Mouse (Mus musculus) intestine, postnatal 0 days (tissue): ENCODE results near the gene Tmem186. TPM values are rescaled to one million over a fixed set of nuclear protein-coding genes. Genes with fewer than 3 reads are reported as not detected.

ENCODE experiments used
- ATAC-seq: fragments of 200-750 bp; cut with Nextera tagmentation; 2 replicates; pipeline ENCODE4 v1.8.0; 2017; ENCODE audit warnings: mild to moderate bottlenecking, moderate TSS enrichment, moderate library complexity
- H3K27ac ChIP-seq: fragments of 300-500 bp; sonication (generic); 2 replicates; pipeline ENCODE4 v1.5.1; 2014; ENCODE audit warnings: mild to moderate bottlenecking, low read depth, low read length, moderate library complexity
- H3K27me3 ChIP-seq: fragments of 300-500 bp; sonication (generic); replicated peaks from 2 replicates; pipeline ENCODE4 v1.6.1; 2014; ENCODE audit warnings: low read length, mixed read lengths; ENCODE audit not compliant: control insufficient read depth, insufficient read depth
- H3K36me3 ChIP-seq: fragments of 300-500 bp; sonication (generic); 2 replicates; pipeline ENCODE4 v1.6.1; 2014; ENCODE audit warnings: mild to moderate bottlenecking, moderate library complexity; ENCODE audit not compliant: control insufficient read depth, insufficient read depth
- H3K4me1 ChIP-seq: fragments of 300-500 bp; sonication (generic); replicated peaks from 2 replicates; pipeline ENCODE4 v1.6.1; 2014; ENCODE audit warnings: antibody characterized with exemption, low read length, mixed read lengths; ENCODE audit not compliant: control insufficient read depth, insufficient read depth
- H3K4me2 ChIP-seq: fragments of 300-500 bp; sonication (generic); replicated peaks from 2 replicates; pipeline ENCODE4 v1.6.1; 2014; ENCODE audit warnings: low read depth, mild to moderate bottlenecking, moderate library complexity
- H3K4me3 ChIP-seq: fragments of 300-500 bp; sonication (generic); 2 replicates; pipeline ENCODE4 v1.5.1; 2014; ENCODE audit warnings: low read depth, low read length
- H3K9ac ChIP-seq: fragments of 300-500 bp; sonication (generic); 2 replicates; pipeline ENCODE4 v1.6.1; 2014; ENCODE audit warnings: mild to moderate bottlenecking, low read depth, low read length
- H3K9me3 ChIP-seq: fragments of 300-500 bp; sonication (generic); 2 replicates; pipeline ENCODE4 v1.6.1; 2016; ENCODE audit warnings: mixed run types; ENCODE audit not compliant: control insufficient read depth
- CTCF ChIP-seq: sonication (generic); IDR thresholded peaks from 2 replicates; pipeline ENCODE4 v1.5.1; 2016; ENCODE audit warnings: low read depth, mild to moderate bottlenecking, control low read depth, antibody characterized with exemption, moderate library complexity
- WGBS: fragments of 180-500 bp; shearing (Covaris S2); extraction: QIAGEN DNeasy Blood & Tissue Kit; methylation state at CpG from one replicate; pipeline ENCODE4 v1.1.7; 2014; 5-methylcytosine and 5-hydroxymethylcytosine counted together
- polyA plus RNA-seq: library from polyadenylated mRNA; unstranded; fragments of >200 nt; fragmentation: Nextera tagmentation; extraction: Ambion mirVana; gene quantifications from 2 replicates; pipeline ENCODE4 v1.2.1, GENCODE M21; 2015

Tmem186 gene
- polyA plus RNA-seq, 1 experiment from 2014 or later, result 9.8 TPM

DNA sequence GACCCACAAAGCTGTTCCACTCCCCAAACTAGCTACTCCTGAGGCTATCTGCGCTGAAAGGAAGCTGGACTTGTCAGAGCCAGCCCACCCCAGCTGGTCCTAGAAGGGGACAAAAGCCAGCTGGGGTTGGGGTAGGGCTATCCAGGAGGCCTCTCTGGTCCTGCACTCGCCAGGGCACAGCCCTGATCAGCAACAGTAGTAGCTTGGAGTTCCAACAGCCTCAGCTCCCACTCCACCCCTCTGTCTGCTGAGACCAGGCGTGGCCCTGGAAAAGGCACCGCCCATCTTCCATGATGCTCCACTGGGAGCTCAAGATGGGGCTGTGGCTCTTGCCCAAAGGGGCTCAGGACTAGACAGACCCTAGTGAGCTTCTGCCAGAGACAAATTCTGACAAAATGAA lies 30.3 kb upstream of the Tmem186 start:
- Histone ChIP-seq H3K9ac (no peak overlapping the region), H3K9me3 (no peaks in the 10 kb centered on the region), H3K4me1 (peaks cover 13% of the 10 kb centered on the region), H3K27me3 (no peaks in the 10 kb centered on the region), H3K36me3 (peaks cover 15% of the 10 kb centered on the region; the same call in 1 of the 2 replicates), H3K4me2 (0 out of 2 replicates have a peak overlapping the region, but pooled peaks have one; percentile 17), H3K4me3 (no peak overlapping the region), H3K27ac (0 out of 2 replicates have a peak overlapping the region, but pooled peaks have one; percentile 7)
- whole genome bisulfite sequencing, result 48% methylated on average over 4 of the region's 4 CpGs
- no peak for TF ChIP-seq CTCF
- ATAC-seq, result no peak

DNA sequence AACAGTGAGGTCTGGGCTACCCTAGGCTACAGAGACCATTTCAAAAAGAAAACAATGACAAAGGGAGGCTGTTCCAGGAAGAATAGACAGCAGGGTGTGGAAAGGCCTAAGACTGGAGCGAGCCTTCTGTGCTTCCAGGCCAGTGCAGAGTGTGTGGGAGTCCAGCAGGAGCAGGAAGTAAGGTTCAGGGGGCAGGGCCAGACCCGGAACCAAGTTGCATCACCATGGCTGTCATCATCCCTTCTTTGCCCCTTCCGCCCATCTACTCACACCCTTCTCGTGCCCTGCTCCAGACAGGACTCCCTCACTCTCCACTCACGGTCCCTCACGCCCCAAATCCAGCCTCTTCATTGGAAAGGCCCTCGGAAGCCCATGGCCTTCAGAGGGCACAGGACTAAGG lies 29.7 kb upstream of the Tmem186 start:
- peaks cover 13% of the 10 kb centered on the region for H3K4me1 ChIP-seq
- no peaks in the 10 kb centered on the region for H3K9me3 ChIP-seq
- H3K9ac ChIP-seq, result no peak overlapping the region
- H3K27ac ChIP-seq, result peak overlapping the region; percentile 12; the same call in 1 of the 2 replicates
- ATAC-seq, result no peak
- H3K4me2 ChIP-seq, result 0 out of 2 replicates have a peak overlapping the region, but pooled peaks have one; percentile 17
- TF ChIP-seq CTCF, result no peak
- 66% methylated on average over 7 of the region's 7 CpGs for WGBS
- no peaks in the 10 kb centered on the region for H3K27me3 ChIP-seq
- H3K36me3 ChIP-seq, result peaks cover 21% of the 10 kb centered on the region
- H3K4me3 ChIP-seq, result no peak overlapping the region

DNA sequence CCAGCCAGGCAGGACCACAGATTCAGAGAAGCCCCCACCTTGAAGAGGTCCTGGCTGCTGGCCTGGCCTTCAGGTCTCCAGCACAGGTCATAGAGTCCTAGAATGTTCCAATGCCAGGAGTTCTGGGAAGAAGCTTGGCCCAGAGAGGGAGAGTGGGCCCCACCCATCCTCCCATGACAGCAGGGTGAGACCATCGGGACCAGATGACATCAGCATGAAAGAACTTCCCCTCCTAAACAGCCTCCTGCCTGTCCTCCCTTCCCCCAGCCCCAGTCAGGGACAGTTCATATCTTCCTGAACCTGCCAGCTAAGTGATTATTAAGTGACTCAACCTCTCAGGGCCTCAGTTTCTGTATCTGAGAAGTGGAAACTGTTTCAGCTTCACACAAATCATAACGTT lies 28.9 kb upstream of the Tmem186 start:
- H3K4me1 ChIP-seq, result peaks cover 13% of the 10 kb centered on the region
- no peak overlapping the region for H3K4me3 ChIP-seq
- H3K9ac ChIP-seq, result no peak overlapping the region
- H3K9me3 ChIP-seq, result no peaks in the 10 kb centered on the region
- no peaks in the 10 kb centered on the region for H3K27me3 ChIP-seq
- WGBS, result 35% methylated on average over 2 of the region's 2 CpGs
- H3K4me2 ChIP-seq, result no peak overlapping the region
- peak overlapping the region; percentile 30; the same call in 1 of the 2 replicates for H3K27ac ChIP-seq
- H3K36me3 ChIP-seq, result peaks cover 28% of the 10 kb centered on the region
- no peak for TF ChIP-seq CTCF
- ATAC-seq, result no peak

DNA sequence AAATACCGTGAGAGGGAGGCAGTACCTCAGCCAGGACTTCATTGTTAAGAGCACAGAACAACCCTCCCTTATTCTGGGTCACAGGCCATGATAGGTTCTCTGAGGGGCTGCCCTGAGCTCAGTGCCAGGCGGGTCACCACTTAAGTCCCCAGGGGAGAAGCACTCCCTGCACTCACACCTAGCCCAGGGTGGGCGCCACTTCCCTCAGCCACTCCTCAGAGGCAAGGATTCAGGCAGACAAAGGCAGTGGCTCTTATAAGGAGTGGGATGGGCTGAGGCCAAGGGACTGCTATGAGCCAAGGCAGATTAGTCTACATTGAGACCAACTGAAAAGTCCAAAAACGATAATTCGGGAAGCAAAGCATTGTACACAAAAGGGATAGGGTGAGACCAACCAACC lies 27.9 kb upstream of the Tmem186 start:
- Histone ChIP-seq H3K36me3 (peaks cover 31% of the 10 kb centered on the region), H3K4me2 (no peak overlapping the region), H3K27me3 (no peaks in the 10 kb centered on the region), H3K4me3 (no peak overlapping the region), H3K9ac (no peak overlapping the region), H3K9me3 (no peaks in the 10 kb centered on the region), H3K4me1 (peaks cover 11% of the 10 kb centered on the region; the same call in 1 of the 2 replicates), H3K27ac (no peak overlapping the region)
- WGBS, result 78% methylated on average over 5 of the region's 5 CpGs
- TF ChIP-seq CTCF, result no peak
- ATAC-seq, result no peak

DNA sequence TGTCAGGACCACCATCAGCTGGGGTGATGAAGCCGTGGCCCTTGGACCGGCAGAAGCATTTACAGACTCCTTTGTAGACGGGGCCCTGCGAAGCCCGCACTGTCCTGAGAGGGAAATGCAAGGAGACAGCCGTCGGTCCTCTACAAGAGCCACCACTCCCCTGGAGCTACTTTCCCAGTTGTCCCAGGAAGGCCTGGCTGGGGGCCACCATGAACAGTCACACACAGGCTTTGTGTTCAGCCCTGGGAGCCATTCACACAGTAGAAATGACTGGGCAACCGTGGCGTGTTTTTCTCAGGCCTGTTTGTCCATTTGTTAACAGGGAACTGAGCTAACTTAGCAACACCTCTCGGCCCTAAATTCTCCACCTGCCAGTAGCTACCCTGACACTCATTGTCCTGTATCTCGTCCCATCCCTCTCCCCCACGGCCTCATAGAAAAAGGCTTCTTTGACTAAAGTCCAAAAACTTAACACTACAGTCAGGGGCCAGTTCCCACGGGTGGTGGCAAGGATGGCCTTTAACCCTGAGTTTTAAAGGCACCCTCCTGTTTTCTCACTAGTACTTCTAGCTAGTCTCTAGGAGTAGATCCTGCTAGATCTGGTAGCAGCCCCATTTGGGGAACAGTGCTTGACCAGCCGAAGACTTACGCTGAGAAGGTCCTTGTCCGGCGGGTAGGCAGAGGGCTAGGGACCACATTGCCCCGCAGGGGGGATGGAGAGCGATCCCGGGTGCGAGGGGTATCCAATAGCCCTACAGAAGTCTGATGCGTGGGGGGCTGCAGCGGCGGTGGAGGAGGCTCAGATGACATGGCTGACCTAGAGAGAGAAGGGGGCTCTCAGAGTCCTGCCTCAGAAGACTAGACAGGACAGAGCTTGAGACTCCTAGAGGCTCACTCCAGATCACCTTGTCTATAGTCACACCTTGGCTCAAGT lies 26.4 kb upstream of the Tmem186 start:
- no peak overlapping the region for H3K9ac ChIP-seq
- peaks cover 7% of the 10 kb centered on the region; the same call in 1 of the 2 replicates for H3K4me1 ChIP-seq
- H3K36me3 ChIP-seq, result peaks cover 38% of the 10 kb centered on the region
- H3K27me3 ChIP-seq, result no peaks in the 10 kb centered on the region
- TF ChIP-seq CTCF, result no peak
- H3K4me2 ChIP-seq, result no peak overlapping the region
- no peaks in the 10 kb centered on the region for H3K9me3 ChIP-seq
- 84% methylated on average over 24 of the region's 24 CpGs for WGBS
- ATAC-seq, result no peak
- no peak overlapping the region for H3K4me3 ChIP-seq
- no peak overlapping the region for H3K27ac ChIP-seq

DNA sequence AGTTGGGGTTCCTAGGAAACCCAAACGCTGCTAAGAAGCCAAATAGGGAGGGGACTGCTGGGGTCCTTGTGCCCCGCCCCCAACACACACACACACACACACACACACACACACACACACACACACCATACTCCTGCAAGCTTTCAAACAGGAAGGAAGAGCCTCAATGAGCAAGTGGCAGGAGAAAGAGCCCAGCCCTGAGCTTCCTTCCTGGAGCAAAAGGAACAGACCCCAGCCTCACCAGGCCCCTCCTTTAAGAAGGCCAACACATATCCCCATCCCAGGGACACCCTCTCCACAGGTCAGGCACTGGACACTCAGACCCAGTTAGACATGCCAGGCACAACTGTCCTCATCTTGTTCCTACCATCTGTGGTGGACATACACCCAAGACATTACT lies 25.5 kb upstream of the Tmem186 start:
- H3K9ac ChIP-seq, result no peak overlapping the region
- TF ChIP-seq CTCF, result no peak
- H3K27ac ChIP-seq, result no peak overlapping the region
- H3K36me3 ChIP-seq, result peaks cover 41% of the 10 kb centered on the region
- ATAC-seq, result no peak
- 70% methylated on average over 2 of the region's 2 CpGs for WGBS
- peaks cover 7% of the 10 kb centered on the region; the same call in 1 of the 2 replicates for H3K4me1 ChIP-seq
- H3K4me2 ChIP-seq, result no peak overlapping the region
- no peak overlapping the region for H3K4me3 ChIP-seq
- no peaks in the 10 kb centered on the region for H3K27me3 ChIP-seq
- H3K9me3 ChIP-seq, result no peaks in the 10 kb centered on the region
